Mouse (Mus musculus) intestine, embryonic 14.5 days (tissue): ENCODE data around the gene Nav2. TPM values are rescaled to one million over a fixed set of nuclear protein-coding genes. Genes with fewer than 3 reads are reported as not detected.

ENCODE experiments used
- ATAC-seq: fragments of 200-750 bp; cut with Nextera tagmentation; replicated peaks from 2 replicates; pipeline ENCODE4 v1.8.0; 2017; ENCODE audit warnings: low read depth, moderate number of reproducible peaks, moderate TSS enrichment, moderate library complexity; ENCODE audit not compliant: low FRiP score, low TSS enrichment
- DNase-seq: peaks from one replicate; pipeline ENCODE4 v3.0.0-alpha.2; 2018; ENCODE audit warnings: low spot score
- H3K27ac ChIP-seq: fragments of 300-500 bp; sonication (generic); 2 replicates; pipeline ENCODE4 v1.5.1; 2014; ENCODE audit warnings: low read depth, mild to moderate bottlenecking, control low read depth
- H3K27me3 ChIP-seq: fragments of 300-500 bp; sonication (generic); replicated peaks from 2 replicates; pipeline ENCODE4 v1.6.1; 2014; ENCODE audit warnings: low read length, control low read depth; ENCODE audit not compliant: control insufficient read depth, insufficient read depth
- H3K36me3 ChIP-seq: fragments of 300-500 bp; sonication (generic); 2 replicates; pipeline ENCODE4 v1.6.1; 2014; ENCODE audit warnings: low read length, control low read depth; ENCODE audit not compliant: control insufficient read depth, insufficient read depth
- H3K4me1 ChIP-seq: fragments of 300-500 bp; sonication (generic); replicated peaks from 2 replicates; pipeline ENCODE4 v1.6.1; 2014; ENCODE audit warnings: low read length, control low read depth, mixed read lengths; ENCODE audit not compliant: control insufficient read depth, insufficient read depth
- H3K4me2 ChIP-seq: fragments of 300-500 bp; sonication (generic); 2 replicates; pipeline ENCODE4 v1.6.1; 2014; ENCODE audit warnings: low read length
- H3K4me3 ChIP-seq: fragments of 300-500 bp; sonication (generic); 2 replicates; pipeline ENCODE4 v1.5.1; 2014; ENCODE audit warnings: low read depth, low read length, control low read depth, mixed read lengths
- H3K9ac ChIP-seq: fragments of 300-500 bp; sonication (generic); 2 replicates; pipeline ENCODE4 v1.6.1; 2014; ENCODE audit warnings: mild to moderate bottlenecking, low read length
- H3K9me3 ChIP-seq: fragments of 300-500 bp; sonication (generic); 2 replicates; pipeline ENCODE4 v1.6.1; 2016; ENCODE audit warnings: low read length, control low read depth; ENCODE audit not compliant: control insufficient read depth
- WGBS: fragments of 180-500 bp; shearing (Covaris S2); extraction: QIAGEN DNeasy Blood & Tissue Kit; methylation state at CpG from one replicate; pipeline ENCODE4 v1.1.7; 2014; 5-methylcytosine and 5-hydroxymethylcytosine counted together
- polyA plus RNA-seq: library from polyadenylated mRNA; unstranded; fragments of >200 nt; fragmentation: Nextera tagmentation; extraction: Ambion mirVana; gene quantifications from 2 replicates; pipeline ENCODE4 v1.2.1, GENCODE M21; 2014

Gene Nav2
- polyA plus RNA-seq, 1 experiment from 2014 or later: 31.5 TPM

- no peak overlapping the region for H3K4me3 ChIP-seq
- DNase-seq: no peak
- H3K9me3 ChIP-seq: no peaks in the 10 kb centered on the region
- no peak for ATAC-seq
- no peak overlapping the region for H3K4me2 ChIP-seq
- WGBS: 66% methylated on average over 4 of the region's 4 CpGs
- H3K36me3 ChIP-seq: no peaks in the 10 kb centered on the region
- H3K27me3 ChIP-seq: peaks cover 36% of the 10 kb centered on the region
- no peak overlapping the region for H3K9ac ChIP-seq
- H3K27ac ChIP-seq: no peak overlapping the region
- peaks cover 4% of the 10 kb centered on the region for H3K4me1 ChIP-seq
Observed at GRCm38 (mm10) chr7:48961935-48962334, 53.4 kb downstream of the Nav2 start.

- Histone ChIP-seq H3K4me2 (no peak overlapping the region), H3K9ac (no peak overlapping the region), H3K27me3 (peaks cover 32% of the 10 kb centered on the region), H3K27ac (no peak overlapping the region), H3K4me1 (peaks cover 4% of the 10 kb centered on the region), H3K36me3 (no peaks in the 10 kb centered on the region), H3K9me3 (no peaks in the 10 kb centered on the region), H3K4me3 (no peak overlapping the region)
- DNase-seq: no peak
- no peak for ATAC-seq
- 40% methylated on average over 5 of the region's 5 CpGs for WGBS
Observed at GRCm38 (mm10) chr7:48963112-48963511, 54.6 kb downstream of the Nav2 start.

- no peaks in the 10 kb centered on the region for H3K36me3 ChIP-seq
- no peak overlapping the region for H3K4me2 ChIP-seq
- no peak overlapping the region for H3K4me3 ChIP-seq
- ATAC-seq (no peak), DNase-seq (no peak)
- peaks cover 4% of the 10 kb centered on the region for H3K4me1 ChIP-seq
- 37% methylated on average over 4 of the region's 4 CpGs for WGBS
- peaks cover 31% of the 10 kb centered on the region for H3K27me3 ChIP-seq
- H3K27ac ChIP-seq: no peak overlapping the region
- no peaks in the 10 kb centered on the region for H3K9me3 ChIP-seq
- H3K9ac ChIP-seq: no peak overlapping the region
Observed at GRCm38 (mm10) chr7:48963554-48963953, 55.0 kb downstream of the Nav2 start.

- Histone ChIP-seq H3K36me3 (no peaks in the 10 kb centered on the region), H3K27ac (no peak overlapping the region), H3K9ac (no peak overlapping the region), H3K27me3 (peaks cover 16% of the 10 kb centered on the region; the same call in 1 of the 2 replicates), H3K4me3 (no peak overlapping the region), H3K4me1 (no peaks in the 10 kb centered on the region; the same call in 1 of the 2 replicates), H3K4me2 (no peak overlapping the region), H3K9me3 (no peaks in the 10 kb centered on the region)
- DNase-seq: no peak
- ATAC-seq: no peak
- WGBS: 66% methylated on average over 12 of the region's 12 CpGs
Observed at GRCm38 (mm10) chr7:48965796-48966512, 57.4 kb downstream of the Nav2 start.

- DNase-seq (no peak), ATAC-seq (no peak)
- no peaks in the 10 kb centered on the region for H3K27me3 ChIP-seq
- H3K4me2 ChIP-seq: no peak overlapping the region
- 60% methylated on average over 7 of the region's 7 CpGs for WGBS
- no peak overlapping the region for H3K27ac ChIP-seq
- no peak overlapping the region for H3K4me3 ChIP-seq
- H3K36me3 ChIP-seq: no peaks in the 10 kb centered on the region
- no peaks in the 10 kb centered on the region for H3K4me1 ChIP-seq
- no peak overlapping the region for H3K9ac ChIP-seq
- no peaks in the 10 kb centered on the region for H3K9me3 ChIP-seq
Observed at GRCm38 (mm10) chr7:48981013-48981412, 72.5 kb downstream of the Nav2 start.

- H3K4me3 ChIP-seq: no peak overlapping the region
- no peak overlapping the region for H3K9ac ChIP-seq
- no peak for DNase-seq
- H3K27ac ChIP-seq: no peak overlapping the region
- H3K27me3 ChIP-seq: no peaks in the 10 kb centered on the region
- no peak for ATAC-seq
- H3K36me3 ChIP-seq: no peaks in the 10 kb centered on the region
- H3K4me1 ChIP-seq: no peaks in the 10 kb centered on the region
- H3K9me3 ChIP-seq: no peaks in the 10 kb centered on the region
- H3K4me2 ChIP-seq: no peak overlapping the region
- 71% methylated on average over 3 of the region's 3 CpGs for WGBS
Observed at GRCm38 (mm10) chr7:48981814-48982213, 73.3 kb downstream of the Nav2 start.

DNA sequence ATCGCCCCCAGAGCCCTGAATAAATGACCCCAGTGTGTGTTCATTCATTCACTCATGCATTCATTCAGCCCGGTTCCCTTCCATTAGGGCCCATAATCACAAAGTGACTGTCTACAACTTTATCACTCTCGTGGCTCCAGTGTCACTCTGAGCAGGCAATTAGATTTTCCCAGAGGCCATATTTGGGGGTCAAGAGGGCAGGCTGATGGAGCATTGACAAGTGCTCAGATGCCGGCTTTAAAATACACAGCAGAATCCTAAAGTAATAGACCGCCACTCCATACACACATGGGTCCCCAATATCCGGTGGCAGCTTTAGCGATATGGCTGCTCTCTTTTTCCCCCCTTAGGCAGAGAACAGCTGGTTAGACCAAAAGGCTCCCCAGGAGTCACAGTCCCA lies 74.1 kb downstream of the Nav2 start:
- no peaks in the 10 kb centered on the region for H3K9me3 ChIP-seq
- no peaks in the 10 kb centered on the region for H3K27me3 ChIP-seq
- no peak for ATAC-seq
- H3K4me1 ChIP-seq: no peaks in the 10 kb centered on the region
- 82% methylated on average over 7 of the region's 7 CpGs for WGBS
- H3K27ac ChIP-seq: no peak overlapping the region
- no peak overlapping the region for H3K4me3 ChIP-seq
- no peak overlapping the region for H3K4me2 ChIP-seq
- DNase-seq: no peak
- H3K9ac ChIP-seq: no peak overlapping the region
- H3K36me3 ChIP-seq: no peaks in the 10 kb centered on the region

GRCm38 (mm10) chr7:48991911-48992552 lies 83.5 kb downstream of the Nav2 start:
- H3K27ac ChIP-seq: no peak overlapping the region
- 0 out of 2 replicates have a peak, but pooled peaks cover 2% of the 10 kb centered on the region for H3K27me3 ChIP-seq
- 24% methylated on average over 8 of the region's 8 CpGs for WGBS
- ATAC-seq: no peak
- H3K9me3 ChIP-seq: no peaks in the 10 kb centered on the region
- no peaks in the 10 kb centered on the region for H3K36me3 ChIP-seq
- H3K4me2 ChIP-seq: no peak overlapping the region
- H3K4me3 ChIP-seq: no peak overlapping the region
- H3K9ac ChIP-seq: no peak overlapping the region
- DNase-seq: no peak
- H3K4me1 ChIP-seq: no peaks in the 10 kb centered on the region

- Histone ChIP-seq H3K27ac (no peak overlapping the region), H3K27me3 (0 out of 2 replicates have a peak, but pooled peaks cover 2% of the 10 kb centered on the region), H3K4me3 (no peak overlapping the region), H3K9ac (no peak overlapping the region), H3K4me1 (no peaks in the 10 kb centered on the region; the same call in 1 of the 2 replicates), H3K4me2 (no peak overlapping the region), H3K9me3 (no peaks in the 10 kb centered on the region), H3K36me3 (no peaks in the 10 kb centered on the region)
- DNase-seq (no peak), ATAC-seq (no peak)
- WGBS: 23% methylated on average over 13 of the region's 13 CpGs
Observed at GRCm38 (mm10) chr7:48995171-48995570, 86.7 kb downstream of the Nav2 start.
